Mouse (Mus musculus): ENCODE results near the gene Adprm. TPM values are rescaled to one million over a fixed set of nuclear protein-coding genes. Genes with fewer than 3 reads are reported as not detected.

The Adprm gene
- polyA plus RNA-seq, 1 experiment from 2014 or later, result 27.9 TPM

GRCm38 (mm10) chr11:67086467-67087164, 34.2 kb upstream of the Adprm start:
- POLR2A ChIA-PET, result no interaction called here
- TF ChIP-seq CTCF (IDR thresholded peaks at IDR 0.05), result no peak
- no peak for DNase-seq (ENCODE audit: low read depth, low spot score)
- CTCF ChIA-PET, result interaction anchor here (0.9 to 3.5 kb wide), 9 partner anchors 11 to 186 kb away, joined by 3 to 20 read pairs (median 8); no protein-coding TSS in a partner anchor
- in situ Hi-C loops (cut with MboI; ENCODE audit: low pct_unique_long_range_greater_than_20kb), result no loop called here
- peaks cover 15% of the 10 kb centered on the region for H3K27me3 ChIP-seq
- no peak for ATAC-seq

GRCm38 (mm10) chr11:67085489-67085888, 33.1 kb upstream of the Adprm start:
- POLR2A ChIA-PET, result no interaction called here
- ATAC-seq, result no peak
- CTCF ChIA-PET, result interaction anchor here (0.9 to 3.5 kb wide), 13 partner anchors 10 to 185 kb away, joined by 3 to 20 read pairs (median 6); no protein-coding TSS in a partner anchor
- TF ChIP-seq CTCF (IDR thresholded peaks at IDR 0.05), result peak; percentile 81
- in situ Hi-C loops (cut with MboI; ENCODE audit: low pct_unique_long_range_greater_than_20kb), result no loop called here
- H3K27me3 ChIP-seq, result peaks cover 15% of the 10 kb centered on the region
- peak; percentile 12 for DNase-seq (ENCODE audit: low read depth, low spot score)

- ChIA-PET POLR2A (no interaction called here), CTCF (interaction anchor here (1.2 to 3.5 kb wide), 2 partner anchors 58 to 60 kb away, joined by 3 to 20 read pairs; no protein-coding TSS in a partner anchor)
- ATAC-seq (no peak), DNase-seq (ENCODE audit: low read depth, low spot score) (no peak)
- no peak for TF ChIP-seq CTCF (IDR thresholded peaks at IDR 0.05)
- in situ Hi-C loops (cut with MboI; ENCODE audit: low pct_unique_long_range_greater_than_20kb), result loop anchor here (5.0 kb wide), 2 partner anchors 57 to 177 kb away; partner anchors contain the start of gene Tmem220
- H3K27me3 ChIP-seq, result peaks cover 15% of the 10 kb centered on the region
Observed at GRCm38 (mm10) chr11:67083712-67084340, 31.4 kb upstream of the Adprm start.

GRCm38 (mm10) chr11:67083239-67083638, 30.8 kb upstream of the Adprm start:
- peaks cover 14% of the 10 kb centered on the region for H3K27me3 ChIP-seq
- TF ChIP-seq CTCF (IDR thresholded peaks at IDR 0.05), result no peak
- in situ Hi-C loops (cut with MboI; ENCODE audit: low pct_unique_long_range_greater_than_20kb), result loop anchor here (5.0 kb wide), 2 partner anchors 56 to 176 kb away; partner anchors contain the start of gene Tmem220
- POLR2A ChIA-PET, result no interaction called here
- no peak for ATAC-seq
- CTCF ChIA-PET, result no interaction called here
- DNase-seq (ENCODE audit: low read depth, low spot score), result no peak

- in situ Hi-C loops (cut with MboI; ENCODE audit: low pct_unique_long_range_greater_than_20kb), result loop anchor here (5.0 kb wide), 2 partner anchors 55 to 175 kb away; partner anchors contain the start of gene Tmem220
- ChIA-PET CTCF (no interaction called here), POLR2A (no interaction called here)
- no peak for ATAC-seq
- no peak for DNase-seq (ENCODE audit: low read depth, low spot score)
- peaks cover 12% of the 10 kb centered on the region for H3K27me3 ChIP-seq
- TF ChIP-seq CTCF (IDR thresholded peaks at IDR 0.05), result no peak
Observed at GRCm38 (mm10) chr11:67082793-67083192, 30.4 kb upstream of the Adprm start.

GRCm38 (mm10) chr11:67082188-67082587, 29.8 kb upstream of the Adprm start:
- TF ChIP-seq CTCF (IDR thresholded peaks at IDR 0.05), result no peak
- in situ Hi-C loops (cut with MboI; ENCODE audit: low pct_unique_long_range_greater_than_20kb), result loop anchor here (5.0 kb wide), 2 partner anchors 55 to 175 kb away; partner anchors contain the start of gene Tmem220
- no peak for ATAC-seq
- DNase-seq (ENCODE audit: low read depth, low spot score), result no peak
- ChIA-PET POLR2A (no interaction called here), CTCF (no interaction called here)
- H3K27me3 ChIP-seq, result peaks cover 8% of the 10 kb centered on the region

- ATAC-seq (peak; percentile 82), DNase-seq (ENCODE audit: low read depth, low spot score) (no peak)
- in situ Hi-C loops (cut with MboI; ENCODE audit: low pct_unique_long_range_greater_than_20kb), result loop anchor here (5.0 kb wide), 2 partner anchors 54 to 174 kb away; partner anchors contain the start of gene Tmem220
- CTCF ChIA-PET, result interaction anchor here (1.0 to 1.1 kb wide), 2 partner anchors 26 to 60 kb away, joined by 3 to 6 read pairs; no protein-coding TSS in a partner anchor
- no peak for TF ChIP-seq CTCF (IDR thresholded peaks at IDR 0.05)
- POLR2A ChIA-PET, result no interaction called here
- H3K27me3 ChIP-seq, result peaks cover 6% of the 10 kb centered on the region
Observed at GRCm38 (mm10) chr11:67081125-67081649, 28.8 kb upstream of the Adprm start.

GRCm38 (mm10) chr11:67080168-67080567, 27.8 kb upstream of the Adprm start:
- ATAC-seq, result peak; percentile 67
- TF ChIP-seq CTCF (IDR thresholded peaks at IDR 0.05), result peak; percentile 84
- no peak for DNase-seq (ENCODE audit: low read depth, low spot score)
- in situ Hi-C loops (cut with MboI; ENCODE audit: low pct_unique_long_range_greater_than_20kb), result loop anchor here (5.0 kb wide), 2 partner anchors 53 to 173 kb away; partner anchors contain the start of gene Tmem220
- peaks cover 6% of the 10 kb centered on the region for H3K27me3 ChIP-seq
- ChIA-PET CTCF (interaction anchor here (1.1 to 1.8 kb wide), 2 partner anchors 10 to 12 kb away, joined by 3 to 5 read pairs; no protein-coding TSS in a partner anchor), POLR2A (no interaction called here)

GRCm38 (mm10) chr11:67079740-67080139, 27.3 kb upstream of the Adprm start:
- DNase-seq (ENCODE audit: low read depth, low spot score), result no peak
- no peak for TF ChIP-seq CTCF (IDR thresholded peaks at IDR 0.05)
- POLR2A ChIA-PET, result no interaction called here
- in situ Hi-C loops (cut with MboI; ENCODE audit: low pct_unique_long_range_greater_than_20kb), result loop anchor here (5.0 kb wide), 2 partner anchors 52 to 172 kb away; partner anchors contain the start of gene Tmem220
- H3K27me3 ChIP-seq, result peaks cover 6% of the 10 kb centered on the region
- CTCF ChIA-PET, result interaction anchor here (1.1 to 1.8 kb wide), 2 partner anchors 10 to 12 kb away, joined by 3 to 5 read pairs; no protein-coding TSS in a partner anchor
- no peak for ATAC-seq

- ChIA-PET POLR2A (no interaction called here), CTCF (interaction anchor here (1.8 kb wide), 1 partner anchor 9 kb away, joined by 5 read pairs; no protein-coding TSS in a partner anchor)
- DNase-seq (ENCODE audit: low read depth, low spot score) (no peak), ATAC-seq (no peak)
- in situ Hi-C loops (cut with MboI; ENCODE audit: low pct_unique_long_range_greater_than_20kb), result no loop called here
- peaks cover 4% of the 10 kb centered on the region for H3K27me3 ChIP-seq
- TF ChIP-seq CTCF (IDR thresholded peaks at IDR 0.05), result no peak
Observed at GRCm38 (mm10) chr11:67078888-67079287, 26.5 kb upstream of the Adprm start.
